Mouse (Mus musculus) embryonic fibroblast, embryonic 13.5 days (primary cell): ENCODE results near the gene Ylpm1.

ENCODE experiments used
- CTCF ChIP-seq: IDR thresholded peaks from 2 replicates; pipeline ENCODE4 v1.5.1; 2011; ENCODE audit warnings: mild to moderate bottlenecking, control low read depth, low read length, moderate library complexity, borderline replicate concordance; ENCODE audit not compliant: insufficient read depth
- POLR2A ChIP-seq: IDR thresholded peaks from 2 replicates; pipeline ENCODE4 v1.6.1; 2011; ENCODE audit warnings: low read depth, mild to moderate bottlenecking, control low read depth, low read length, moderate library complexity

DNA sequence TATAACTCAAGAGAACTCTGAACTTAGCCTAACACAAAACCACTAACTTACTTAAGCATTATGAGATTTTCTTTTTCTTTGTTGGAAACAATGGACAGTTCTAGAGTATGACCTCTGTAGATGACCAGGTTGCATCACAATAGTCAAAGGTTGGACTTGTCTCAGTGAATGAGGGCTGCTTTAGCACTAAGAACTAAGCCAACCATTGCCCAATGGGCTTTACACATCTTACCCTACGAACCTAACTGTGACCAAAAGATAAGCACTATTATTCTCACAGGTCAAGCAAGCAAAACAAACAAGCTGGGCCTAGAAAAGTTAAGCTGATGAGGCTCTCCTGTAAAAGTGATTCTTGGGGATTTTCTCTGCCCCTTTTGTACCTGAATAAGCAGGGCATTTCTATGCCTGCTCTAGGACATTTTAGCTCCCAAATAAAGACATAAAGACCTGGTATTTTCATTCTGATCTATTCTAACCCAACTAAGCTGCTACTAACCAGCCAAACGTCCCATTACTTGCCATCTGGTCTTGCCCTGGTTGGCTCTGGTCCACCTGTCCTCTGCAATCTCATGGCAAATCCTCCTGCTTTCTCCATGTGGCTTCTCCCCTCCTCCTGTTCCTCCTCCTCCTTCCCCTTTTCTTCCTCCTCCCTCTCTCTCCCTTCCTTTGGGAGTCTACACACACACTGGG, 48.1 kb upstream of the Ylpm1 start:
- TF ChIP-seq CTCF (no peak), POLR2A (no peak)
